Mouse (Mus musculus) ES-E14 (cell line): ENCODE measurements around the gene Ptprcap. TPM values are rescaled to one million over a fixed set of nuclear protein-coding genes. Genes with fewer than 3 reads are reported as not detected.

Experiments
- DNase-seq: peaks from one replicate; pipeline ENCODE4 v3.0.0-alpha.2; 2013; ENCODE audit warnings: low read depth, low spot score
- H3K27ac ChIP-seq: 2 replicates; pipeline ENCODE4 v1.5.1; 2012; ENCODE audit warnings: low read depth, mild to moderate bottlenecking, low read length, moderate library complexity, mixed read lengths; ENCODE audit not compliant: poor library complexity, insufficient read depth, severe bottlenecking
- H3K36me3 ChIP-seq: 2 replicates; pipeline ENCODE4 v1.6.1; 2012; ENCODE audit warnings: mild to moderate bottlenecking, low read length, moderate library complexity, mixed read lengths; ENCODE audit not compliant: control insufficient read depth, poor library complexity, insufficient read depth, severe bottlenecking
- H3K4me1 ChIP-seq, 2 experiments: fragments of 150-350 bp in 1 of 2; sonication (generic) in 1 of 2; 2 replicates each; pipeline ENCODE4 v1.6.1; 2012; ENCODE audit warnings: low read length in 2 of 2, mild to moderate bottlenecking in 1 of 2, mixed read lengths in 1 of 2; ENCODE audit not compliant: control insufficient read depth in 2 of 2, insufficient read depth in 2 of 2, poor library complexity in 1 of 2
- H3K4me3 ChIP-seq, 2 experiments: fragments of 150-350 bp in 1 of 2; sonication (generic) in 1 of 2; 2 replicates each; pipeline ENCODE4 v1.5.1; 2012; ENCODE audit warnings: low read length in 2 of 2, low read depth in 1 of 2, mild to moderate bottlenecking in 1 of 2, mixed read lengths in 1 of 2; ENCODE audit not compliant: insufficient read depth in 1 of 2, poor library complexity in 1 of 2, severe bottlenecking in 1 of 2
- H3K9ac ChIP-seq: 2 replicates; pipeline ENCODE4 v1.6.1; 2012; ENCODE audit warnings: low read depth, mild to moderate bottlenecking, low read length, mixed read lengths; ENCODE audit not compliant: poor library complexity, insufficient read depth, severe bottlenecking
- H3K9me3 ChIP-seq: fragments of 150-350 bp; sonication (generic); 2 replicates; pipeline ENCODE4 v1.6.1; 2012; ENCODE audit warnings: low read depth, mild to moderate bottlenecking, low read length; ENCODE audit not compliant: control insufficient read depth, insufficient read depth
- CHD2 ChIP-seq: IDR thresholded peaks from 2 replicates; pipeline ENCODE4 v1.6.1; 2014; ENCODE audit warnings: mild to moderate bottlenecking, low read depth, low read length, inconsistent platforms
- HCFC1 ChIP-seq: IDR thresholded peaks from 2 replicates; pipeline ENCODE4 v1.6.1; 2012; ENCODE audit warnings: low read length, inconsistent platforms, borderline replicate concordance; ENCODE audit not compliant: insufficient read depth
- MAFK ChIP-seq: IDR thresholded peaks from 2 replicates; pipeline ENCODE4 v1.6.1; 2014; ENCODE audit warnings: mild to moderate bottlenecking, low read depth, low read length, inconsistent platforms; ENCODE audit not compliant: insufficient read depth
- ZC3H11A ChIP-seq: IDR thresholded peaks from 2 replicates; pipeline ENCODE4 v1.6.1; 2012; ENCODE audit warnings: low read depth, mild to moderate bottlenecking, inconsistent platforms, low read length, borderline replicate concordance
- ZNF384 ChIP-seq: IDR thresholded peaks from 2 replicates; pipeline ENCODE4 v1.6.1; 2012; ENCODE audit warnings: low read depth, low read length, inconsistent platforms
- in situ Hi-C, 2 experiments: fragments of 600-800 bp; cut with MboI; formaldehyde crosslinking; loops; one replicate each; pipeline ENCODE4 v1.15.1; 2025; ENCODE audit warnings: low sequenced_read_pairs in 2 of 2, inconsistent platforms in 1 of 2; ENCODE audit not compliant: unreplicated experiment in 2 of 2
- total RNA-seq: library from RNA; depleted of rRNA; stranded (reverse); fragments of 300-350 nt; gene quantifications from 2 replicates; pipeline ENCODE4 v1.2.3, GENCODE M21; 2012

Ptprcap gene
- total RNA-seq, 1 experiment = 9.5 TPM

DNA sequence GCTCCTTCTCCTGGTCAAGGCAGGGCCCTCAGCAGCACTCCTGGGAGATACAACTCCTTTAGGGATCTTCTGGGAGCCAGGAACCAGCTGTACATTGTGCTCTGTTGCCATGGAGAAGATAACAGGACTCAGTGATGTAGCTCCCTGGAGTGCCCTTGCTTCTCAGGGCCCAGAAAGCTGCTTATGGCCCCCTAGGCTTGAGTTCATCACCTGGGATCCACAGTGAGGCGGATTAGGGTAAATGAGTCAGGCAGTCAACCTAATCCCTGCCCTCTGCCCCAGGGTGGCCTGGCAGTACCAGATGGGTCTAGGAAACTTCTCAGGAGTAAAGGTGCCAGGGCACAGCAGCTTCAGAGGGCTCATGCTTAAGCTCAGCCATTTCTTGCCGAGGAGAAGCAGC is 14.0 kb upstream of the Ptprcap start, which contains the start of gene Gpr152:
Gpr152 (plus strand) TSS at position 342 of the 400 bp plus-strand sequence.
- H3K36me3 ChIP-seq = no peaks in the 10 kb centered on the region
- no peak within 1 kb of the TSS for H3K27ac ChIP-seq

DNA sequence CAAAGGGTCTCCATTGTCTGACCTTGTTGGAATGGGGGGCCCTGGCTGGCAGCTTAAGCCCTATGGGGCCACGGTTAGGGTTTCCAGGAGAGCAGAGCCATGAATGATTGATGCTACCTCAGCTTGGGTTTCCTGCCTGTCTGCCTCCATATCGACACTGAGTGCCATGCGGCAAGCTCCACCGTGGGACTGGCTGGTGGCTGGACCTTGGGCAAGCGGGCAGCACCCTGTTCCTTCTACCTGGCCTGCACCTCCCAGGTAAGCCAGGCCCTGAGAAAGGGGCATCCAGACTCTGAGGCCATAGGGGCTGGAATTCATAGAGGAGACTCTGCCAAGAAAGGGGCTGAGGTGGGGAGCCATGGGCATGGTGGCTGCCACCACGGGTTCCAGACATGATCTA is 13.3 kb upstream of the Ptprcap start:
- H3K36me3 ChIP-seq = no peaks in the 10 kb centered on the region
- TF ChIP-seq CHD2 (no peak), ZNF384 (no peak), HCFC1 (no peak), MAFK (no peak), ZC3H11A (no peak)

More for the DNA sequence above, 14.0 kb upstream of the Ptprcap start, which contains the start of gene Gpr152:
- Histone ChIP-seq H3K4me3 (no peak within 1 kb of the TSS), H3K4me1 (peaks cover 4 to 11% of the 10 kb centered on the region in 2 experiments; a peak in 2 of 4 replicates), H3K9ac (no peak within 1 kb of the TSS), H3K9me3 (no peaks in the 10 kb centered on the region)
- TF ChIP-seq CHD2 (no peak), MAFK (no peak), ZNF384 (no peak), ZC3H11A (no peak)
- in situ Hi-C loops = no loop called here
- DNase-seq = no peak

DNA sequence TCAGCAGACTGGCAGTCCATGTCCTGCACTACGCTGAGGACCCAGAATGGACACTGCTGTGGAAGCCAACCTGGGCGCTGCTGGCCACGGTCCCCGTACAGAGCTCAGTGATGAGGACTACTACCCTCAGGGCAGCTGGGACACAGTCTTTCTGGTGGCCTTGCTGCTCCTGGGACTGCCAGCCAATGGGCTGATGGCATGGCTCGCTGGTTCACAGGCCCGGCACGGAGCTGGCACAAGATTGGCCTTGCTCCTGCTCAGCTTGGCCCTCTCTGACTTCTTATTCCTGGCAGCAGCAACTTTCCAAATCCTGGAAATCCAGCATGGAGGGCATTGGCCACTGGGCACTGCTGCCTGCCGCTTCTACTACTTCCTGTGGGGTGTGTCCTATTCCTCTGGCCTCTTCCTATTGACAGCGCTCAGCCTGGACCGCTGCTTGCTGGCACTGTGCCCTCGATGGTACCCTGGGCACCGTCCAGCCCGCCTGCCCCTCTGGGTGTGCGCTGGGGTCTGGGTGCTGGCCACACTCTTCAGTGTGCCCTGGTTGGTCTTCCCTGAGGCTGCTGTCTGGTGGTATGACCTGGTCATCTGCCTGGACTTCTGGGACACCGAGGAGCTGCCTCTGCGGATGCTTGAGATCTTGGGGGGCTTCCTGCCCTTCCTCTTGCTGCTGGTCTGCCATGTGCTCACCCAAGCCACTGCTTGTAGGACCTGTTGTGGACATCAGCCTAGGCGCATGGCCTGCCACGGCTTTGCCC is 10.8 kb upstream of the Ptprcap start:
- no peak for TF ChIP-seq MAFK
- no peak for TF ChIP-seq ZC3H11A
- TF ChIP-seq ZNF384 = no peak
- no peak for TF ChIP-seq CHD2
- no peak for TF ChIP-seq HCFC1
- Histone ChIP-seq H3K36me3 (no peaks in the 10 kb centered on the region), H3K27ac (no peak overlapping the region), H3K9me3 (no peaks in the 10 kb centered on the region), H3K4me3 (no peak overlapping the region), H3K4me1 (peaks cover 3 to 4% of the 10 kb centered on the region in 2 experiments; a peak in 2 of 4 replicates), H3K9ac (no peak overlapping the region)
- DNase-seq = no peak
- in situ Hi-C loops = no loop called here

More for the DNA sequence above, 13.3 kb upstream of the Ptprcap start:
- H3K4me3 ChIP-seq = no peak overlapping the region
- no peaks in the 10 kb centered on the region for H3K9me3 ChIP-seq
- no peak overlapping the region for H3K27ac ChIP-seq
- in situ Hi-C loops = no loop called here
- H3K4me1 ChIP-seq = peaks cover 4 to 10% of the 10 kb centered on the region in 2 experiments; a peak in 2 of 4 replicates
- H3K9ac ChIP-seq = no peak overlapping the region
- DNase-seq = no peak

DNA sequence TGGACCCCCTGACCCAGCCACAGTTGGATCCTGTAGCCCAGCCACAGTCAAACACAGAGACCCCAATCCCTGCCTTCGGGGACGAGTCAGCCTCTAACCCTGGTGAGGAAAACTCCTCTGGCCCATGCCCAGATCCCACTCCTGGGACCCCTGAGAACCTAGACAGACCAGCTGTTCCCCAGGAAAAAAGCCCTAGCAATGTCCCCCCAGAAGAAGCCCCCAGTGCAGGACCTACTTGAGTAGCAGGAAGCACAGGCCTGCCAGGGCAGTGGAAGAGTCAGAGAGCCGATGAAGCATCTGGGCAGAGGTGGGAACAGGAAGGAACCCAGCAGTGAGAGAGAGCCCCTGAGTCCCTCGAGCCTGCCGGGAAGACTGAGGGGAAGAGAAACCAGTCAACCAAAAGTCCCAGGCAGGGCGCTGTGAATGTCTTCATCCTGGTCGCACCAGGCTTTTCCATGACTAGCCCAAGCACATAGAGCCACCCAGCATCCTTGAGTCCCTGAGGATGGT is 9.6 kb upstream of the Ptprcap start, which contains the start of gene Cabp4:
Cabp4 (minus strand) TSS at position 275 of the 510 bp plus-strand sequence.
- no peak for DNase-seq
- Histone ChIP-seq H3K36me3 (no peaks in the 10 kb centered on the region), H3K9ac (no peak within 1 kb of the TSS), H3K9me3 (no peaks in the 10 kb centered on the region), H3K4me3 (no peak within 1 kb of the TSS), H3K27ac (no peak within 1 kb of the TSS), H3K4me1 (peaks cover 3 to 10% of the 10 kb centered on the region in 2 experiments; a peak in 2 of 4 replicates)
- in situ Hi-C loops = no loop called here
- TF ChIP-seq HCFC1 = no peak
- TF ChIP-seq CHD2 = no peak
- TF ChIP-seq ZNF384 = no peak
- TF ChIP-seq ZC3H11A = no peak
- no peak for TF ChIP-seq MAFK
